Mouse (Mus musculus) testis, adult 2 months (tissue): ENCODE results near the gene Cldn7.

Source experiments
- CTCF ChIP-seq: fragments of 200-500 bp; IDR thresholded peaks from 2 replicates; pipeline ENCODE4 v1.5.1; 2012; ENCODE audit warnings: low read depth, mild to moderate bottlenecking, inconsistent platforms, low read length, moderate library complexity; ENCODE audit not compliant: control insufficient read depth, insufficient read depth, insufficient replicate concordance
- POLR2A ChIP-seq: fragments of 200-500 bp; IDR thresholded peaks from 2 replicates; pipeline ENCODE4 v1.6.1; 2012; ENCODE audit warnings: low read depth, mild to moderate bottlenecking, inconsistent platforms, low read length, moderate library complexity; ENCODE audit not compliant: control insufficient read depth

- TF ChIP-seq CTCF (no peak), POLR2A (no peak)
These were observed 18.8 kb downstream of the Cldn7 start for GRCm38 (mm10) chr11:69983377-69983776.
